Mouse (Mus musculus) heart, adult 2 months (tissue): ENCODE results near the gene Csk.
A peak's percentile ranks its signal among the peaks of the same experiment; 100 is the strongest.

Experiments used
- CTCF ChIP-seq: fragments of 200-600 bp; IDR thresholded peaks from 2 replicates; pipeline ENCODE4 v1.8.1; 2022; ENCODE audit warnings: antibody characterized with exemption, mild to moderate bottlenecking, moderate library complexity
- POLR2A ChIP-seq: fragments of 200-500 bp; IDR thresholded peaks from 2 replicates; pipeline ENCODE4 v1.6.1; 2011; ENCODE audit warnings: mild to moderate bottlenecking, low read depth, low read length, control low read depth; ENCODE audit not compliant: insufficient read depth

DNA sequence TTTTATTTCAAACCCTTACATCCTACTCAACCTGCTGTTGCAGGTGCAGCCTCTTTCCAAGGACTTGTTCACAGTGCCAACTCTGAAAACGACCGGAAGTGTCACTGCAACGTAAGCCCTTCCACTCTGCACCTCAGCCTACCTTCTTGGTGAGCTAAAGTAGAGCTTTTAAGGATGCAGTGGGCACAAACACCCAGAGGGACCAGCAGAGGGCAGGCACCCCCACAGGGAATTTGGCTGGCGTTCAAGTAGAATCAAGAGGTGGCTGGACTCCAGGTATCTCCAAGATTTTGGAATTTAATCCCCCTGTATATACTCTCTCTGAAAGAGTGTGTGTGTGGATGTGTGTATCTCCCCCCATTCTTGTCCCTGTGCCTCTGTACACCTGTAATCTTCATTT lies 4.4 kb upstream of the Csk start:
- TF ChIP-seq CTCF (0 out of 2 replicates have a peak, but pooled peaks have one; percentile 10), POLR2A (no peak)
